Mouse (Mus musculus) liver, embryonic 11.5 days (tissue): ENCODE results near the gene Gna14. TPM values are rescaled to one million over a fixed set of nuclear protein-coding genes. Genes with fewer than 3 reads are reported as not detected.

ENCODE experiments used
- ATAC-seq: fragments of 200-750 bp; cut with Nextera tagmentation; replicated peaks from 2 replicates; pipeline ENCODE4 v1.8.0; 2017; ENCODE audit warnings: moderate number of reproducible peaks, mild to moderate bottlenecking, moderate TSS enrichment, moderate library complexity; ENCODE audit not compliant: low FRiP score
- DNase-seq: peaks from one replicate; pipeline ENCODE4 v3.0.0-alpha.2; 2017; ENCODE audit warnings: low spot score
- H3K27ac ChIP-seq: fragments of 300-500 bp; sonication (generic); 2 replicates; pipeline ENCODE4 v1.5.1; 2014; ENCODE audit warnings: mild to moderate bottlenecking, low read depth, low read length, control low read depth
- H3K27me3 ChIP-seq: fragments of 300-500 bp; sonication (generic); replicated peaks from 2 replicates; pipeline ENCODE4 v1.6.1; 2014; ENCODE audit warnings: low read length, mixed read lengths; ENCODE audit not compliant: control insufficient read depth, insufficient read depth
- H3K36me3 ChIP-seq: fragments of 300-500 bp; sonication (generic); 2 replicates; pipeline ENCODE4 v1.6.1; 2014; ENCODE audit warnings: mild to moderate bottlenecking, low read length, moderate library complexity, mixed read lengths; ENCODE audit not compliant: control insufficient read depth, insufficient read depth
- H3K4me1 ChIP-seq: fragments of 300-500 bp; sonication (generic); replicated peaks from 2 replicates; pipeline ENCODE4 v1.6.1; 2014; ENCODE audit warnings: low read length, mixed read lengths; ENCODE audit not compliant: control insufficient read depth, insufficient read depth
- H3K4me2 ChIP-seq: fragments of 300-500 bp; sonication (generic); 2 replicates; pipeline ENCODE4 v1.6.1; 2014; ENCODE audit warnings: mild to moderate bottlenecking, control low read depth, moderate library complexity
- H3K4me3 ChIP-seq: fragments of 300-500 bp; sonication (generic); 2 replicates; pipeline ENCODE4 v1.5.1; 2014; ENCODE audit warnings: low read depth, low read length, control low read depth
- H3K9ac ChIP-seq: fragments of 300-500 bp; sonication (generic); 2 replicates; pipeline ENCODE4 v1.6.1; 2014; ENCODE audit warnings: low read depth, low read length, control low read depth
- H3K9me3 ChIP-seq: fragments of 300-500 bp; sonication (generic); 2 replicates; pipeline ENCODE4 v1.6.1; 2016; ENCODE audit warnings: low read length, inconsistent platforms, mixed read lengths; ENCODE audit not compliant: control insufficient read depth
- WGBS: fragments of 180-500 bp; shearing (Covaris S2); extraction: QIAGEN DNeasy Blood & Tissue Kit; methylation state at CpG from one replicate; pipeline ENCODE4 v1.1.7; 2014; 5-methylcytosine and 5-hydroxymethylcytosine counted together
- polyA plus RNA-seq: library from polyadenylated mRNA; unstranded; fragments of >200 nt; fragmentation: Nextera tagmentation; extraction: Ambion mirVana; gene quantifications from 2 replicates; pipeline ENCODE4 v1.2.1, GENCODE M21; 2014

Gene Gna14
- polyA plus RNA-seq, 1 experiment from 2014 or later, result 4.2 TPM

DNA sequence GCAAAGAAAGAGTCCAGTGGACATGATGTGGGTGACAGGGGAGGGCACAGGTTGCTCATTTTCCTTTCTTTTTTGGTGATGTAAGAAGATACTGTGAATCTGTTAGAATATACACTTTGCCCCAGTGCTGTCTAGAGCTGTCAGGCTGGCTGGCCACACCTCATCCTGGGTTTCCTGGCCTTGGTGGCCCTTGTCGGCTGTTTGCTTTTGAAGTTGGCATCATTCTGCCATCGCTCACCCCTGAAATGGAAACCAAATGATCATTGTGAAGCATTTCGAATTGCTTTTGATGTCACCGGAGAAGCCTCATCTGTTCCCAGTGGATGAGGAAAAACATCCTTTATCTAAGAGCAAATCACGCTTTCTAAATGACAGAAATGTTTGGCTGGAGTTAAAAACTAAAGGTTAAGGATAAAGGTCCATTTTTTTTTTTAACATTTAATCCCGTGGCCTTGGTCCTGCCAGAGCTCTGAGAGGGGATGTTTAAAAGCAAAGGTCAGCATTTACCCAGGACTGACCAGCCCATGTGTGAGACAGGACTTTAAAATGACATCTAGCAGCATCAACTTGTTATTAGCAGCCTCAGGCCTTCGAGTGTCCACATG lies 144.2 kb downstream of the Gna14 start:
- no peak for DNase-seq
- Histone ChIP-seq H3K27ac (no peak overlapping the region), H3K9ac (no peak overlapping the region), H3K9me3 (no peaks in the 10 kb centered on the region), H3K4me2 (no peak overlapping the region), H3K4me1 (0 out of 2 replicates have a peak, but pooled peaks cover 4% of the 10 kb centered on the region), H3K4me3 (no peak overlapping the region), H3K36me3 (no peaks in the 10 kb centered on the region), H3K27me3 (no peaks in the 10 kb centered on the region)
- WGBS, result 79% methylated on average over 7 of the region's 7 CpGs
- ATAC-seq, result no peak

DNA sequence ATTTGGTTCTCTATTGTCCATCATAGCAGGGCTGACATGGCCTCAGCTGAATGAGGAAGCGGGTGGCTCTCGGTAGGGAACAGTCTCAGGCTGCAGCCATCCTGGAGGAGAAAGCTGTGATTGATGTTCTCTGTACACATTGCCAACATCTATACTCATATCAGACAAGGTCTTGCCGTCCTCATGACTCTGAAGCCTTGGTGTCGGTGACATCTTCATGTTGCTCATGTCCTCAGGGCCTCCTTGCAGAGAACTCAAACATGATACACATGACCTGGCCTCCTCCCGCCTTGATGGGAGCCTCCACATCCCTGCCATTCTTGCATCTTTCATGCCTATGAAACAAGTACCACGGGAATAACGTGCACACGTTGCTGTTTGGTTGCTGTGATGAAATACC lies 144.9 kb downstream of the Gna14 start:
- Histone ChIP-seq H3K27me3 (no peaks in the 10 kb centered on the region), H3K27ac (no peak overlapping the region), H3K4me2 (no peak overlapping the region), H3K36me3 (no peaks in the 10 kb centered on the region), H3K4me1 (0 out of 2 replicates have a peak, but pooled peaks cover 4% of the 10 kb centered on the region), H3K4me3 (no peak overlapping the region), H3K9me3 (no peaks in the 10 kb centered on the region), H3K9ac (no peak overlapping the region)
- ATAC-seq (no peak), DNase-seq (no peak)
- WGBS, result 83% methylated on average over 8 of the region's 8 CpGs

DNA sequence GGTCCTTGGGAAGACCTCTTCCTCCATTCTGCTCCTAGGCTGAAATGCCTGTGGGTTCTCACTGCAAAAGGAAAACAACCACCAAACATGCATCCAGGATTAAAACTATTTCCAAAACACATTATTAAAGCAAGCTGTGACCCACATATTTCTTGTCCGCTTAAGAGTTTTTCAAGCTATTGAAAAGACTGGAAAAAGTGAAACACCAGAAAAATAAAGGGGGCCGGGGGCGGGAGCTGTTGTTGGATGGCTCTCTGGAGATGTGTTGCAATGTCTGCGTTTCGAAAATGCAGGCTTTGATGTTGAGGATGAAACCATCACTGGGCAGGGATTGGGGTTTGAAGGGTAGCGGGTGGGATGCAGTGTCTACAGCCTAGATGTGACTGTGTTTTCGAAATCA lies 149.0 kb downstream of the Gna14 start:
- Histone ChIP-seq H3K27ac (no peak overlapping the region), H3K4me2 (no peak overlapping the region), H3K36me3 (no peaks in the 10 kb centered on the region), H3K9ac (no peak overlapping the region), H3K4me3 (no peak overlapping the region), H3K27me3 (no peaks in the 10 kb centered on the region), H3K4me1 (0 out of 2 replicates have a peak, but pooled peaks cover 2% of the 10 kb centered on the region), H3K9me3 (no peaks in the 10 kb centered on the region)
- 83% methylated on average over 7 of the region's 7 CpGs for WGBS
- ATAC-seq (no peak), DNase-seq (no peak)

DNA sequence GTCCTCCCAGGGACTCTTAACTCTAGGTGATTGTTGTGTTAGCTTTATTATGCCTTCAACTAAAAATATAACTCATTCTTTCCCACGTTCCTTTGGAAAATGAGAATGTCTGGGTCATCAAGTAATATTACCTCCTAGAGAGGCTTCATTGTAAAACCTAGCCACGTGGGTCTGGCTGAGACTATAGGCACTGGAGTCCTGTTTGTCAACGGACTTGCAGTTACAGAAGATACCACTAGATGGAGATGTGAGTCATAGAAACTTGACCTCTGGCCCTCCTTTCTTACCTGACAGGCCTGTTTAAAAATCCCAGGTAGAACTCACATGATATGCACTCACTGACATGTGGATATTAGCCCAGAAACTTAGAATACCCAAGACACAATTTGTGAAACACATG lies 149.8 kb downstream of the Gna14 start:
- H3K36me3 ChIP-seq, result no peaks in the 10 kb centered on the region
- 13% methylated on average over 3 of the region's 3 CpGs for WGBS
- DNase-seq (no peak), ATAC-seq (no peak)
- no peak overlapping the region for H3K4me2 ChIP-seq
- H3K27ac ChIP-seq, result no peak overlapping the region
- H3K9me3 ChIP-seq, result no peaks in the 10 kb centered on the region
- no peak overlapping the region for H3K9ac ChIP-seq
- H3K4me3 ChIP-seq, result no peak overlapping the region
- 0 out of 2 replicates have a peak, but pooled peaks cover 2% of the 10 kb centered on the region for H3K4me1 ChIP-seq
- H3K27me3 ChIP-seq, result no peaks in the 10 kb centered on the region

DNA sequence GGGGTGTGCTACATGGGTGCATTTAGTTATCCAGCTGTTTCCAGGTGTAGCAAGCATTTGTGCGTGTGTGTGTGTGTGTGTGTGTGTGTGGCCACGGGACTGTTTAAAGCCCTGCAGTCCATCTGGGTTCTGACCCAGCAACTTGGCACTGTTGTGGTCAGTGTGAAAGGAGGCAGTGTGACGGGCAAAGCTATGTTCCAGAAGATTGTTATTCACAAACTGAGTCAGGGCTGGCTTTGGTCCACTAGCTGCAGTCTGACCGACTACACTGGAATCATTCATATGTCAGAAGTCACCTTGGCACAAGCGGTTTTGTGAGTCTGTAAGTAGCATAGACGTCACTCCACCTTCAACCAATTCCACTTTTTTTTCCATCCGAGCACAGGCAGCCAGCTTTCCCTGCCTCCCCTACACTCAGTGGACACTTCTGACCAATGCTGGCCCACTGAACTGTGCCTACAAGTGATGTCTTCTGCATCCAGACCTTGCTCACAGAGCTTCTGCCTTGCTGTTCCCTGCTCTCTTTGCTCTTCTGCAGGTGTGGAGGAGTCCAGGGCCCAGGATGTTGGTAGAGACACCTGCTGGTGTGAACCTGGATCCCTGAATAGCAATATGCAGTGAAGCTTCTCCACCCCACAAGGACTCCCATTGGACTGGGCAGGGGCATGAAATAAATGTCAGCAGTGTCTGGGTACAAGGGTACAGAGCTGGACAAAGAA lies 157.9 kb downstream of the Gna14 start:
- WGBS, result 81% methylated on average over 7 of the region's 7 CpGs
- no peak overlapping the region for H3K27ac ChIP-seq
- DNase-seq (no peak), ATAC-seq (no peak)
- no peaks in the 10 kb centered on the region for H3K36me3 ChIP-seq
- no peak overlapping the region for H3K9ac ChIP-seq
- no peaks in the 10 kb centered on the region for H3K27me3 ChIP-seq
- no peak overlapping the region for H3K4me2 ChIP-seq
- H3K4me1 ChIP-seq, result no peaks in the 10 kb centered on the region
- H3K9me3 ChIP-seq, result no peaks in the 10 kb centered on the region
- no peak overlapping the region for H3K4me3 ChIP-seq

DNA sequence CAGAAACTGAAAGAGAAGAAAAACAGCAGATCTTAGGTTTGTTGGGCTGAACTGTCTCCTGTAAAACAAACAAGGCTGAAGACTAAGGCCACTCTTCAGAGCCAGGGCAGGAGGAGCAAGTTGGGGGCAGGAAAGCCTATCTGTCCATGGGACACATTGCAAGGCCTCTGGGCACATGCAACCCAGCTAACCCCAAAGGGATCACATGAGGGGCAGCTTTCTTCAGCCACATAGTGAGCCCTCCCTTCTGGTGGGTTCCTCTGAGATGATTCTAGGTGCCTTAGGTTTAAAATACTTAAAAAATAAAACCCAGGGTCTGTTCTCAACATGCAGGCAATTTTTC lies 158.4 kb downstream of the Gna14 start:
- DNase-seq (no peak), ATAC-seq (no peak)
- Histone ChIP-seq H3K27me3 (no peaks in the 10 kb centered on the region), H3K36me3 (no peaks in the 10 kb centered on the region), H3K9me3 (no peaks in the 10 kb centered on the region), H3K4me2 (no peak overlapping the region), H3K4me3 (no peak overlapping the region), H3K27ac (no peak overlapping the region), H3K9ac (no peak overlapping the region), H3K4me1 (peaks cover 3% of the 10 kb centered on the region; the same call in 1 of the 2 replicates)

DNA sequence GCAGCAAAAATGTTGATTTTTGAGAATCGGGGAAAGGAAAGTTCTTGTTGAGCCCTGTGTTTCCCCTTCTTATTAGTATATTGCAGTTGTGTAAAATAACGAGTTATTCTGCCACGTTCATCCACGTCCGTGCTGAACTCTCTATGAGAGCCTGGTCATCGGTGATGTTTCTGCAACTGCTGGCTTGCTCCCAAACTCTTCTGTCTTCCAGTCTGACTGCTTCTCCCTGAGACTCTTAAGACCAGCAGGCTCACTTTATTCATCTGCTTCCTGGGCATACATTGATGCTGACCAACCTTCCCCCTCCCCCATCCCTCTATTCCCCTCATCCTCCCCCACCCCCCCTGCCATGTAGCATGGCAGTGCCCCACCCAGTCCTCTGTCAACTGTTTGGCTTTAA lies 161.7 kb downstream of the Gna14 start:
- Histone ChIP-seq H3K36me3 (no peaks in the 10 kb centered on the region), H3K27ac (no peak overlapping the region), H3K4me1 (peaks cover 4% of the 10 kb centered on the region; the same call in 1 of the 2 replicates), H3K4me3 (no peak overlapping the region), H3K9ac (no peak overlapping the region), H3K4me2 (no peak overlapping the region), H3K27me3 (no peaks in the 10 kb centered on the region), H3K9me3 (no peaks in the 10 kb centered on the region)
- WGBS, result 85% methylated on average over 6 of the region's 6 CpGs
- no peak for ATAC-seq
- no peak for DNase-seq

DNA sequence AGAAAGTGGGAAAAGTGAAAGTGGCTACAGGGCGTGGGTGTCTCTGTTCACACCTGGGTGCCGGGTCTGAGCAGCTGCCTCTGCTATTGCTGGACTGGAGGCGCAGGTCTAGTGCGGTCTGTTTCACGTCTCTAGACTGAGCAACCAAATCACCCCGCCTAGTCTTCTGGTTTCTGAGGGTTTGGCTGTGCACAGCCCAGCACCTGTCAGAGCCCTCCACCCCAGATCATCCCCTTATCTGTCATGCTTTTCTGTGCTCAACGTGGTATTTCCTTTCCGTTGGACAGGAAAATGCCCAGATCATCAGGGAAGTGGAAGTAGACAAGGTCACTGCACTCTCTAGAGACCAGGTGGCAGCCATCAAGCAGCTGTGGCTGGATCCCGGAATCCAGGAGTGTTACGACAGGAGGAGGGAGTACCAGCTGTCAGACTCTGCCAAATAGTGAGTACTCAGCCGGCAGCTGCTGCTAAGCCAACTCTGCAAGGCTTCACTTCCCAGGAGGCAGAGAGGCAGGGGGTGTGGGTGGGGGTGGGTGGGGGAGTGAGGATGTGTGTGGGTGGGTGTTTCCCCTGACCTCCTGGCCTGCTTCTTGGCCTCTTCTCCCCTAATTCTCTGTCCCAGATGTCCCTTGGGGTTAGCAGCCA lies 163.2 kb downstream of the Gna14 start:
- no peak for DNase-seq
- Histone ChIP-seq H3K36me3 (no peaks in the 10 kb centered on the region), H3K9ac (no peak overlapping the region), H3K27ac (no peak overlapping the region), H3K4me2 (no peak overlapping the region), H3K4me1 (peaks cover 4% of the 10 kb centered on the region; the same call in 1 of the 2 replicates), H3K9me3 (no peaks in the 10 kb centered on the region), H3K27me3 (no peaks in the 10 kb centered on the region), H3K4me3 (no peak overlapping the region)
- WGBS, result 44% methylated on average over 11 of the region's 11 CpGs
- ATAC-seq, result no peak
